Mouse (Mus musculus): ENCODE data around the gene Itgb5.

Gene Itgb5

GRCm38 (mm10) chr16:33916473-33917251 is 87.2 kb downstream of the Itgb5 start:
- DNase-seq, result peak; percentile 72

- DNase-seq, result no peak
Observed at GRCm38 (mm10) chr16:33917390-33917789, 87.9 kb downstream of the Itgb5 start.

GRCm38 (mm10) chr16:33917926-33918325 is 88.5 kb downstream of the Itgb5 start:
- DNase-seq, result no peak

GRCm38 (mm10) chr16:33921514-33921913 is 92.0 kb downstream of the Itgb5 start:
- DNase-seq, result peak; percentile 46

- DNase-seq, result no peak
Observed at GRCm38 (mm10) chr16:33922111-33923000, 92.9 kb downstream of the Itgb5 start.

GRCm38 (mm10) chr16:33923001-33923316 is 93.5 kb downstream of the Itgb5 start:
- DNase-seq, result no peak

- DNase-seq, result no peak
Observed at GRCm38 (mm10) chr16:33923758-33924157, 94.3 kb downstream of the Itgb5 start.

- peak; percentile 47 for DNase-seq
Observed at GRCm38 (mm10) chr16:33927263-33927824, 97.9 kb downstream of the Itgb5 start.

- peak; percentile 66 for DNase-seq
Observed at GRCm38 (mm10) chr16:33928788-33929462, 99.5 kb downstream of the Itgb5 start.

GRCm38 (mm10) chr16:33930785-33931184 is 101.3 kb downstream of the Itgb5 start:
- no peak for DNase-seq

GRCm38 (mm10) chr16:33931682-33932081 is 102.2 kb downstream of the Itgb5 start:
- peak; percentile 49 for DNase-seq

GRCm38 (mm10) chr16:33932126-33932525 is 102.7 kb downstream of the Itgb5 start:
- peak; percentile 55 for DNase-seq

- DNase-seq, result peak; percentile 40
Observed at GRCm38 (mm10) chr16:33933411-33933810, 103.9 kb downstream of the Itgb5 start.

GRCm38 (mm10) chr16:33934701-33935406 is 105.4 kb downstream of the Itgb5 start:
- DNase-seq, result peak; percentile 59

GRCm38 (mm10) chr16:33935407-33935785 is 105.9 kb downstream of the Itgb5 start:
- no peak for DNase-seq

- DNase-seq, result no peak
Observed at GRCm38 (mm10) chr16:33936885-33937284, 107.4 kb downstream of the Itgb5 start.

- peak; percentile 80 for DNase-seq
Observed at GRCm38 (mm10) chr16:33937567-33937966, 108.1 kb downstream of the Itgb5 start.

GRCm38 (mm10) chr16:33938311-33939132 is 109.1 kb downstream of the Itgb5 start:
- DNase-seq, result no peak

GRCm38 (mm10) chr16:33939133-33939531 is 109.7 kb downstream of the Itgb5 start:
- no peak for DNase-seq

GRCm38 (mm10) chr16:33939636-33940035 is 110.2 kb downstream of the Itgb5 start:
- no peak for DNase-seq

GRCm38 (mm10) chr16:33940095-33940494 is 110.6 kb downstream of the Itgb5 start:
- DNase-seq, result no peak
